Mouse (Mus musculus) embryonic fibroblast, embryonic 13.5 days (primary cell): ENCODE data around the gene Csnk1g2.
"Not testable (repeated sequence)": the region's sequence is repeated elsewhere in the genome, so short reads cannot be mapped to it uniquely, and the experiment has no call there.

ENCODE experiments used
- CTCF ChIP-seq: IDR thresholded peaks from 2 replicates; pipeline ENCODE4 v1.5.1; 2011; ENCODE audit warnings: mild to moderate bottlenecking, control low read depth, low read length, moderate library complexity, borderline replicate concordance; ENCODE audit not compliant: insufficient read depth
- POLR2A ChIP-seq: IDR thresholded peaks from 2 replicates; pipeline ENCODE4 v1.6.1; 2011; ENCODE audit warnings: low read depth, mild to moderate bottlenecking, control low read depth, low read length, moderate library complexity

- TF ChIP-seq POLR2A, CTCF: not testable (repeated sequence)
These were observed 27.3 kb downstream of the Csnk1g2 start for GRCm38 (mm10) chr10:80649910-80650309.
